Mouse (Mus musculus) heart, embryonic 16.5 days (tissue): ENCODE measurements around the gene Sirt1. TPM values are rescaled to one million over a fixed set of nuclear protein-coding genes. Genes with fewer than 3 reads are reported as not detected.

Experiments
- ATAC-seq: fragments of 200-750 bp; cut with Nextera tagmentation; replicated peaks from 2 replicates; pipeline ENCODE4 v1.8.0; 2017; ENCODE audit warnings: moderate number of reproducible peaks; ENCODE audit not compliant: insufficient read depth, low FRiP score; ENCODE audit errors: extremely low read depth
- H3K27ac ChIP-seq: fragments of 300-500 bp; sonication (generic); 2 replicates; pipeline ENCODE4 v1.5.1; 2014; ENCODE audit warnings: mild to moderate bottlenecking, low read length, control low read depth, moderate library complexity
- H3K27me3 ChIP-seq: fragments of 300-500 bp; sonication (generic); 2 replicates; pipeline ENCODE4 v1.6.1; 2014; ENCODE audit warnings: low read length, mixed read lengths; ENCODE audit not compliant: control insufficient read depth, insufficient read depth
- H3K36me3 ChIP-seq: fragments of 300-500 bp; sonication (generic); 2 replicates; pipeline ENCODE4 v1.6.1; 2014; ENCODE audit not compliant: control insufficient read depth, insufficient read depth
- H3K4me1 ChIP-seq: fragments of 300-500 bp; sonication (generic); 2 replicates; pipeline ENCODE4 v1.6.1; 2014; ENCODE audit warnings: low read length, mixed read lengths; ENCODE audit not compliant: control insufficient read depth, insufficient read depth
- H3K4me2 ChIP-seq: fragments of 300-500 bp; sonication (generic); 2 replicates; pipeline ENCODE4 v1.6.1; 2014; ENCODE audit warnings: low read depth, mild to moderate bottlenecking, control low read depth, low read length
- H3K4me3 ChIP-seq: fragments of 300-500 bp; sonication (generic); 2 replicates; pipeline ENCODE4 v1.5.1; 2014; ENCODE audit warnings: mild to moderate bottlenecking, control low read depth, low read length
- H3K9ac ChIP-seq: fragments of 300-500 bp; sonication (generic); 2 replicates; pipeline ENCODE4 v1.6.1; 2014; ENCODE audit warnings: low read length, control low read depth
- H3K9me3 ChIP-seq: fragments of 300-500 bp; sonication (generic); replicated peaks from 2 replicates; pipeline ENCODE4 v1.6.1; 2016; ENCODE audit warnings: low read length; ENCODE audit not compliant: control insufficient read depth
- WGBS: fragments of 180-500 bp; shearing (Covaris S2); extraction: QIAGEN DNeasy Blood & Tissue Kit; methylation state at CpG from one replicate; pipeline ENCODE4 v1.1.7; 2014; 5-methylcytosine and 5-hydroxymethylcytosine counted together
- polyA plus RNA-seq: library from polyadenylated mRNA; unstranded; fragments of >200 nt; fragmentation: Nextera tagmentation; extraction: Ambion mirVana; gene quantifications from 2 replicates; pipeline ENCODE4 v1.2.1, GENCODE M21; 2015

Sirt1 gene
- 2.6 and 2.7 TPM in 2 replicates for polyA plus RNA-seq

DNA sequence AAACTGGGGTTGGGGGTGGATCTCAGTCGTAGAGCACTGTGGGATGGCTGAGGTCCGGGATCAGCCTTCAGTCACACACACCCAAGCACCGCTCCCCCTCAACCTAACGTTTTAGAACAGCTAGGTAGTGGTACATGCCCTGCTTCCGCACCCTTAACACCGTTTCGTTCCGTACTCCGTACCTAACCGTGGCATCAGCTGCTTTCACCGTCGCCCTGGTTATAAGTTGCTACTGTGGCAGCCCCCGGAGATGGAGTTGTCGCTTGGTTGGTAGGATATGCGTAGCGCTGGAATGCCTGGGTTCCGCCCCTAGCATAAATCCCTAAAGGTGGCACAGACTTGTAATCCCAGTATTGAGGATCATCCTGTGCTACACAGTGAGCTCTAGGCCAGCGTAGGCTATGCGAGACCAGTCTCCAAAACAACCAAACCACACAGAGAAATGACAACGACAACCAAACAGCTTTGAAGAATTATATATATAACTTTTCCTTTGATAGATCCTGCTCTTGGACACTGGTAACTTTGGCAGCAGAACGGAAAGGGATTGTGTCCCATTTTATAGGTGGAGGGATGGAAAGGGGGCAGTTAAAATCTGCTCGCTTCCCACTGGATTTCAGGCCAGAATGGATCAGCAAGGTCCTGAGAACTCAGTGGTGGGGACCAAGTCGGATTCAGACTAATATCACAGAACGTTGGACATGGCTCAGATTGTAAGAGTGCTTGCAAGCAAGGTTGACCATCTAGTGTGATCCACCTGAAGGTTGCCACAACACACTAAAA, at the start of gene Sirt1:
Gene Sirt1 (minus strand): TSS at position 207 of the 783 bp plus-strand sequence.
- no peaks in the 10 kb centered on the region for H3K36me3 ChIP-seq
- H3K4me2 ChIP-seq: peak within 1 kb of the TSS; percentile 82
- peak within 1 kb of the TSS; percentile 79 for H3K9ac ChIP-seq
- no peaks in the 10 kb centered on the region for H3K27me3 ChIP-seq
- H3K4me3 ChIP-seq: peak within 1 kb of the TSS; percentile 64
- WGBS: 6% methylated on average over 24 of the region's 24 CpGs
- no peak for ATAC-seq
- H3K27ac ChIP-seq: peak within 1 kb of the TSS; percentile 59; the same call in 1 of the 2 replicates
- peaks cover 6% of the 10 kb centered on the region for H3K4me1 ChIP-seq
- H3K9me3 ChIP-seq: no peaks in the 10 kb centered on the region

DNA sequence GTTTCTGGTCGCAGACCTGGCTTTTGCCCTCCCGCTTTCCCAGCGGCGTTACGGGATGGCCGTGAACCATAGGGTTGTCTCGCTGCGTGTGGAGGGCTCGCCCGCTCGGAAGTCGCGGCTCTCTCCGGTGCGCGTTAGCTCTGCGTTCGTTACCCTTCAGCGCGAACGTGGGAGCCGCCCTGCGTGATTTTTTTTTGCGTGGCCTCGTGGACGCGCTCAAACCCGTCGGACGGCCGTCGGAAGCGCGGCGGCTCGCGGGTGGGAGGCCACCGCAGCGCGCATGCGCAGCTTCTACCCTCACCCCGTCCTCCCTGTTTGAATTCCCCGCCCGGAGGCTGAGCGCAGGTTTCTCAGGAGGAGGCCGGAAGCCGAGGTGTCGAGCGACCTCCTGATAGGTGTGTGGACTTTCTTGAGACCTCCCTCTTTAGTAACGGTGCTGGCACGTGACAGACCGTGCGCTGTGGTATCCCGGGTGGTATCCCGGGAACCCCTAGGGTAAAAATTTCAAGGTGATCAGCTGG, 48.3 kb upstream of the Sirt1 start, which contains the start of gene Ctnna3:
Gene Ctnna3 (plus strand): TSS at position 314 of the 521 bp plus-strand sequence.
- Histone ChIP-seq H3K4me2 (peak within 1 kb of the TSS; percentile 82), H3K9ac (peak within 1 kb of the TSS; percentile 85), H3K36me3 (no peaks in the 10 kb centered on the region), H3K4me3 (peak within 1 kb of the TSS; percentile 87), H3K9me3 (no peaks in the 10 kb centered on the region), H3K27me3 (no peaks in the 10 kb centered on the region), H3K27ac (peak within 1 kb of the TSS; percentile 89), H3K4me1 (0 out of 2 replicates have a peak, but pooled peaks cover 3% of the 10 kb centered on the region)
- ATAC-seq: peak; percentile 91
- under 1% methylated on average over 55 of the region's 55 CpGs for WGBS

DNA sequence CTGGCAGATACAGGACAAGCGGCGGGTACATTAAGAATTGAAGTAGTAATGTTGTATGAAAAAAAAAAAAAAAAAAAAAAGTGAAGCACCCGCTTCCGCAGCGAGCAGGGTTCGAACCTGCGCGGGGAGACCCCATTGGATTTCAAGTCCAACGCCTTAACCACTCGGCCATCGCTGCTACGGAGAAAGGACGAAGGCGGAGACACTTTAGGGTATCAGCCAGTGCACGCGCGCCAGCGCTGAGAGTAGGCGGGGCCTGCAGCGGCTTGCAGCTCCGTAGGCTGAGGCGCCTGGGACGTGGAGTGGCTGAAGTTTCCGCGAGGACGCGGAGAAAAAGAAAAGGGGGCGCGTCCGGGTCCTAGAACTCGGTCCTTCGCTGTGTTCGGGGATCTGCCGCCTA, 47.9 kb upstream of the Sirt1 start:
- peak overlapping the region; percentile 82 for H3K4me2 ChIP-seq
- no peaks in the 10 kb centered on the region for H3K36me3 ChIP-seq
- WGBS: 0% methylated on average over 34 of the region's 34 CpGs
- peak overlapping the region; percentile 87 for H3K4me3 ChIP-seq
- no peaks in the 10 kb centered on the region for H3K9me3 ChIP-seq
- 0 out of 2 replicates have a peak, but pooled peaks cover 3% of the 10 kb centered on the region for H3K4me1 ChIP-seq
- peak; percentile 94 for ATAC-seq
- H3K9ac ChIP-seq: peak overlapping the region; percentile 85
- no peaks in the 10 kb centered on the region for H3K27me3 ChIP-seq
- peak overlapping the region; percentile 89 for H3K27ac ChIP-seq

DNA sequence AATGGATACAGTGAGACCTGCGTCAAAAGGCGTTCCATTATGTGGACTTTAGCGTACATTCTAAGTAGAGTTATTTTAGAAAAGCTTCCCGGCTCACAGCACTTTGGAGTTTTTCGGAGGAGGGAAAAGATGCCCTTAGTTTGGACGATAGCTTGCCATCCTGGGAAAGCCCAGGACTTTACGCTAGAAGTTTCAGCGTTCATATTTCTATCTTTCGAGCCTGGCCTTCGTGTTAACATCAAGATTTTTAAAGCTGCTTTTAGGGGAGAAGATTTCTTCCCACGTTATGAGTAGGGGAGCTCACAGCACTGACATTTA, 47.5 kb upstream of the Sirt1 start:
- 2% methylated on average over 11 of the region's 11 CpGs for WGBS
- H3K4me3 ChIP-seq: peak overlapping the region; percentile 87
- peak overlapping the region; percentile 68 for H3K9ac ChIP-seq
- H3K27ac ChIP-seq: peak overlapping the region; percentile 33; the same call in 1 of the 2 replicates
- no peaks in the 10 kb centered on the region for H3K27me3 ChIP-seq
- no peaks in the 10 kb centered on the region for H3K9me3 ChIP-seq
- H3K36me3 ChIP-seq: no peaks in the 10 kb centered on the region
- H3K4me2 ChIP-seq: peak overlapping the region; percentile 82
- 0 out of 2 replicates have a peak, but pooled peaks cover 3% of the 10 kb centered on the region for H3K4me1 ChIP-seq
- no peak for ATAC-seq

DNA sequence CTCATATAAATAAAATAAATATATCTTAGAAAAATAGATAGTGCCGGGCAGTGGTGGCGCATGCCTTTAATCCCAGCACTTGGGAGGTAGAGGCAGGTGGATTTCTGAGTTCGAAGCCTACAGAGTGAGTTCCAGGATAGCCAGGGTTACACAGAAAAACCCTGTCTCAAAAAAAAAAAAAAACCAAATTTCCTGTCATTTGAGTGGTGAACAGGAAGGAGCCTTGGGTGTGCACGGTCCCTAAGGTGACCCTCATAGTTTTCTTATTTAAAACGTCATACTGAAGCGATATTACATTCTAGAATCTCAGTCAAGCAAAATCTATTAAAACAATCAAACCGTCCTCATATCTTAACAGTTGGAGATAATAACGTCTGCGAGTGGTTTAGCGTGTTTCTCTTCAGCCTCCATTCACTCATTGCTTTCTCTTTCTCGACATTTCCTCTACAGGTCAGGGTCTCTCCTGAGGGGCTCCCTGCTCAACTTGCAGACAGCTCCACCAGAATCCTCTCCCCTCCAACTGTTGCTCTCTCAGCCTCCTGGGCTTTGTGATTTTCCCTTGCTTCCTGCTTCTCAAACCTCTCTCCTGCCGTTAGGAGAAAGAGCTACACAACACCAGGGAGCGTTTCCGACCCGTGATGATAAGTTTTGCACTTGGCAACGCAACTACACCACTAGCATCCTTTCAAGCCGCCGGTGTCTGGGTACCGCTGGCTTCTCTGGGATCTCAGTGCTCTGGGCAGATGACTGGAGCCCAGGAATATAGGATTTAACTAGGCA, 46.9 kb upstream of the Sirt1 start:
- ATAC-seq: no peak
- Histone ChIP-seq H3K27me3 (no peaks in the 10 kb centered on the region), H3K4me2 (peak overlapping the region; percentile 82), H3K36me3 (no peaks in the 10 kb centered on the region), H3K4me3 (peak overlapping the region; percentile 87), H3K4me1 (0 out of 2 replicates have a peak, but pooled peaks cover 3% of the 10 kb centered on the region), H3K9ac (peak overlapping the region; percentile 68), H3K9me3 (no peaks in the 10 kb centered on the region), H3K27ac (0 out of 2 replicates have a peak overlapping the region, but pooled peaks have one; percentile 33)
- 19% methylated on average over 19 of the region's 19 CpGs for WGBS

DNA sequence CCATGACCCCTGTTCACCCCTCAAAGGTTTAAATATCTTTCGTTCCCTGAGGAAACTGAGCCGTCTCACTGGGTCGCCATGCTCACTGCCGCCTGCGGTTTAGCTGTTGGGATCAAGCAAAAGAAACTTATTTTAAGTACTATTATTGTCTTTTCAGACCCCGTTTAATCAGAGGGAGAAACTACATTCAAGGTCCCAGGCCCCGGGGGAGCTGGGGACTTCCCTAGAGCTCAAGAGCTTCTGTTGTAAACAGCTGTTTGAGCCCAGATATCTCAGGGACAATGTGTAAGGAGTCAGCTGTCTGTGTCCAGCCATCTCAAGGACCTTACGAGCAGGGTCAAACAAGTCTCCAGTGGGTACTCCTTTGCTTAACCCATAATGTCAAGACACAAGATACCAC, 45.6 kb upstream of the Sirt1 start:
- H3K4me1 ChIP-seq: 0 out of 2 replicates have a peak, but pooled peaks cover 3% of the 10 kb centered on the region
- no peaks in the 10 kb centered on the region for H3K9me3 ChIP-seq
- no peak for ATAC-seq
- WGBS: 78% methylated on average over 8 of the region's 8 CpGs
- H3K4me3 ChIP-seq: no peak overlapping the region
- no peaks in the 10 kb centered on the region for H3K36me3 ChIP-seq
- no peak overlapping the region for H3K27ac ChIP-seq
- H3K27me3 ChIP-seq: no peaks in the 10 kb centered on the region
- H3K4me2 ChIP-seq: no peak overlapping the region
- H3K9ac ChIP-seq: no peak overlapping the region

DNA sequence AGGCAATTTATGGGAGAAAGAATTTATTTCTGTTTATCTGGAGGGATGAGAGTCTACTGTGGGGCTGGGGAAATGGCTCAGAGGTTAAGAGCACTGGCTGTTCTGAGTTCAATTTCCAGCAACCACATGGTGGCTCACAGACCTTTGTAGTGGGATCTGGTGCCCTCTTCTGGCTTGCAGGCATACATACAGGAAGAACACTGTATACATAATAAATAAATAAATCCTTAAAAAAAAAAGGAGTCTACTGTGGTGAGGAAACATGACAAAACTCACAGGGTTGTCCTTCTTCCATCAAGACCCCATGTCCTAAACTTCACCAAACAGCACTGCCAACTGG, 42.9 kb upstream of the Sirt1 start:
- H3K4me1 ChIP-seq: 0 out of 2 replicates have a peak, but pooled peaks cover 3% of the 10 kb centered on the region
- H3K27ac ChIP-seq: no peak overlapping the region
- H3K27me3 ChIP-seq: no peaks in the 10 kb centered on the region
- no peak overlapping the region for H3K9ac ChIP-seq
- no peaks in the 10 kb centered on the region for H3K36me3 ChIP-seq
- no peaks in the 10 kb centered on the region for H3K9me3 ChIP-seq
- no peak overlapping the region for H3K4me2 ChIP-seq
- no peak overlapping the region for H3K4me3 ChIP-seq
- ATAC-seq: no peak

DNA sequence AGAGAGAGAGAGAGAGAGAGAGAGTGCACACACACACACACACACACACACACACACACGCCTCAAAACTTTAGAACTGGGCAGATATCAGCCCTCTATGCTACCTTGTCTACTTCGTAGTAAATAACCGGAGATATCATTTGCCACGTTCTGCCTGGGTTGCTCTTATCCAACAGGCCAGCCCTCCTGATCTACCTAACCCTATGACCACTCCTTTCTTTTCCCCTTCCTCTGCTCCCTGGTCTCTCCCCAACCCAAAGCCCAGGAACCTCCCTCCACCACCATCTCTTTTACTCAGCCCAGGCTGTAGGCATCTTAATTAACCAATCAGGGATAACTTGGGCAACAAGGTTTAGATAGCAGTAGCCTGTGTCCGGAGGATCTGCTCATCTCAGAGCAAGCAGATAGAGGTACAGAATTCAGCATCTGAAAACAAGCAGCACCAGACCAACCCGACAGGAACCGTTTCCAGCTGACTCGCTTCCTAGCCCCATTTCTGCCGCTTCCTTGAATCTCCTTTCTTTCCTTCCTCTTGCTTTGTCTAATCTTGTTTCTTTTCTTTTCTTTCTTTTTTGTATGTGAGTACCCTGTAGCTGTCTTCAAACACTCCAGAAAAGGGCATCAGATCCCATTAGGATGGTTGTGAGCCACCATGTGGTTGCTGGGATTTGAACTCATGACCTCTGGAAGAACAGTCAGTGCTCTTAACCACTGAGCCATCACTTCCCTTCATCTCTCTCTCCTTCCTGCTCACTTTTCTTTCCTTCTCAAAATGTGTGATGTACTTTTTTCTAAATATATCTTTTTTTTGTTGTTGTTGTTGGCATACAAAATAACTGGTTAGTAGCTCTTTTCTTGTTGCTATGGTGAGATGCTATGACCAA, 42.3 kb upstream of the Sirt1 start:
- no peaks in the 10 kb centered on the region for H3K9me3 ChIP-seq
- H3K36me3 ChIP-seq: no peaks in the 10 kb centered on the region
- H3K9ac ChIP-seq: no peak overlapping the region
- 0 out of 2 replicates have a peak, but pooled peaks cover 3% of the 10 kb centered on the region for H3K4me1 ChIP-seq
- H3K4me2 ChIP-seq: no peak overlapping the region
- no peaks in the 10 kb centered on the region for H3K27me3 ChIP-seq
- 80% methylated on average over 9 of the region's 9 CpGs for WGBS
- H3K27ac ChIP-seq: no peak overlapping the region
- no peak for ATAC-seq
- no peak overlapping the region for H3K4me3 ChIP-seq
